Mouse (Mus musculus) 416B (cell line): ENCODE measurements around the gene Vmn1r41.

Experiments
- DNase-seq: peaks from one replicate; pipeline ENCODE4 v3.0.0; 2011; ENCODE audit warnings: low read depth

Gene Vmn1r41

DNA sequence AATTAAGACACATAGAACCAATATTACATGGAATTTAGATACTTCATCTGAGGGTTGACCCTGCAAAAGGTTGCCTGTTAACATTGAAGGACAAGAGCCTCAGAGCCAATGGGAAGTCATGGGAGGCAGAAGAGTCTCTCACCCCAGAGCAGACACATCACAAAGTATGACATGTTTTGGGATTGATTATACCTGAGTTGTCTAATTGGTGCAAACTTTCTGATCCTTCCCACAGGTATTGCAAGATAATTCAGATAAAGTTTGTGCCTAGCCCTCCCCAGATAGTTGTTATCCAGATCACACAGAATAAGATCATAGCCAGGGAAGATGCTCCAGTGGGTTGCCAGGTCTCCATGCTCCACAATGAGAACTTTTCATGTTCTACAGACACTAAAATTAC is at the start of gene Vmn1r41:
Gene Vmn1r41 (plus strand): TSS at position 301 of the 400 bp plus-strand sequence.
- no peak for DNase-seq

- DNase-seq = no peak
Measured at GRCm38 (mm10) chr6:89706624-89707023, 33.9 kb upstream of the Vmn1r41 start.

DNA sequence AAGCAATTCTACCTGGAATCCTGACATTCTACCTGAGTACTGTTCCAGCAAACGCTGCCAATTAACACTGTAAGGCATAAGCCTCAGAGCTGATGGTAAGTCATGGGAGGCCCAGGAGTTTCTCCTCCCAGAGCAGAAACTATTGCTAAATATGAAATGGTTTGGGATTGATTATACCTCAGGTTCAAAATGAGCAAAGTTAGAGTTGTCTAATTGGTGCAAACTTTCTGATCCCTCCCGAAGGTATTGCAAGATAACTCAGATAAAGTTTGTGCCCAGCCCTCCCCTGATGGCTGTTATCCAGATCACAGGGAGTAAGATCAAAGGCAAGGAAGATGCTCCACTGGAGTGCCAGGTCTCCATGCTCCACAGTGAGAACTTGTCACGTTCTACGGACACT is 33.3 kb upstream of the Vmn1r41 start, which contains the start of gene Vmn1r40:
Gene Vmn1r40 (plus strand): TSS at position 301 of the 400 bp plus-strand sequence.
- no peak for DNase-seq

DNA sequence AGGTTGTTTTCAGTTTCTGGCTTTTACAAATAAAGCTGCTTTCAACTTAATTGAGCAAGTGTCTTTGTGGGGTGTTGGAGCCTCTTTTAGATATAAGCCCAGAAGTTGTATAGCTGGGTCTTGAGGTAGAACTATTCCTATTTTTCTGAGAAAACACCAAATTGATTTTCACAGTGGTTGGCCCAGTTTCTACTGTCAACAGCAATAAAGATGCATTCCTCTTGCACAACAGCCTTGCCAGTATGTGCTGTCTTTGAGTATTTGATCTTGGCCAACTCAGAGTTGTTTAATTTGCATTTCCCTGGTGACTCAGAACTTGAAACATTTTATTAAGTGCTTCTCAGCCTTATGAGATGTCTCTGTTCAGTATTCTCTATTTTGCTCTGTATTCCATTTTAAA is 22.5 kb upstream of the Vmn1r41 start:
- no peak for DNase-seq

DNA sequence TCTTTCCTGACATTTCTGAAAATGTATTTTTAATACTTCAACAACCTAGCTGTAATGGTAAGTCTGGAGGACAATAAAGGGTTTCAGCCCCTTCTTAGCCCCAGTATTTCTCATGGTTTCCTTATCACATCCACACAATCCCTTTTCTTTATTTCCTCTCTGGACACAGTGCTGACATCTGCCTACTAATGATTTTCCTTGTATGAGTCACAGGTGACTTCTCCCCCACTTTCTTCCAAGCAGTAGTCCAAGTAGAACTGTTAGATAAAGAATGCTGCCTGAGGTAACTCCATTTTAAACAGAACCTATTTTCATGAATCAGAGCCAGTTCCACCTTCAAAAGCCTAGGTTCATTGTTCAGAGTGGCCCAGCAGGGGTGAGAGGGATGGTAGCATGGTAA is 2.2 kb downstream of the Vmn1r41 start:
- DNase-seq = no peak

GRCm38 (mm10) chr6:89790231-89790630 is 49.7 kb downstream of the Vmn1r41 start:
- peak; percentile 1 for DNase-seq
